Mouse (Mus musculus): ENCODE measurements around the gene Fam204a.
A peak's percentile ranks its signal among the peaks of the same experiment; 100 is the strongest.

Gene Fam204a

GRCm38 (mm10) chr19:60160611-60161274 lies 65.8 kb downstream of the Fam204a start:
- DNase-seq (ENCODE audit: low spot score): peak; percentile 38

- DNase-seq (ENCODE audit: low spot score): no peak
Measured at GRCm38 (mm10) chr19:60159827-60160226, 66.7 kb downstream of the Fam204a start.

GRCm38 (mm10) chr19:60155266-60155665 lies 71.2 kb downstream of the Fam204a start:
- no peak for DNase-seq (ENCODE audit: low spot score)

DNA sequence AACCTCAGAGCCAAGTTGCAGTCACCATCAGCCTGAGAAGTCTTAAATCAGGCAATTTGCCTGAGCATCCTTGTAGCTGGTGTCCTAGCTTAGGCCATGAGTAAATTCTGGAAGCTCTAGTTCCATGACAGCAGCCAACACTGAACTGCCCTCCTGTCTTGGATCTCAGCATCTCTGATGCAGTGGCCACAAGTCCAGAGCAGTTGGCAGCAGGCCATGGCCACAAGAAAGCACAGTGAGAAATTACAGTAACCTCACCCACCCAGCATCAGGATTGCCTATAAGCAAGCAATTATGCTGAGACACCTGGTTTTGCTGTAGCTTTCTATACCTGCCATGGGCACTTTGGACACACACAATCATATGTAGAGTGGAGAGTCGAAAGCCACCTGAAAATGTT lies 73.4 kb downstream of the Fam204a start:
- no peak for DNase-seq (ENCODE audit: low spot score)

DNA sequence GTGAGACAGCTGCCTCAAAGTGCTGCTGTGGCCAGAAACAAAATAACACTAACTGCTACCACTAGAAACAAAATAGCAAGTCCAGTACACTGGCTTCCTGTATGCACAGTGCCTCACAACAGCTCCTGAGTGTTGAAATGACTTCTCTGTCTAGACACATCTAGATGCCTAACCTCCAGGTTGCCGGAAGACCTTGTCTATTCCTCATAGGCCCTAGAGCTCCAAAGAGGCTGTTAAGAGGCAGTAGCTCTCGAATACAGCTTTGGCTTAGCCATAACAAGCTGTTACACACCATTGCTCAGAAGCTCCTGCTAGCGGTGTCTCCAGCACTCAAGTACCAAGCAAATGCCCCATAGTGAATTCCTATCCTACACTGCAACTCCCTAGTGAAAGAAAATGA lies 76.4 kb downstream of the Fam204a start:
- no peak for DNase-seq (ENCODE audit: low spot score)

DNA sequence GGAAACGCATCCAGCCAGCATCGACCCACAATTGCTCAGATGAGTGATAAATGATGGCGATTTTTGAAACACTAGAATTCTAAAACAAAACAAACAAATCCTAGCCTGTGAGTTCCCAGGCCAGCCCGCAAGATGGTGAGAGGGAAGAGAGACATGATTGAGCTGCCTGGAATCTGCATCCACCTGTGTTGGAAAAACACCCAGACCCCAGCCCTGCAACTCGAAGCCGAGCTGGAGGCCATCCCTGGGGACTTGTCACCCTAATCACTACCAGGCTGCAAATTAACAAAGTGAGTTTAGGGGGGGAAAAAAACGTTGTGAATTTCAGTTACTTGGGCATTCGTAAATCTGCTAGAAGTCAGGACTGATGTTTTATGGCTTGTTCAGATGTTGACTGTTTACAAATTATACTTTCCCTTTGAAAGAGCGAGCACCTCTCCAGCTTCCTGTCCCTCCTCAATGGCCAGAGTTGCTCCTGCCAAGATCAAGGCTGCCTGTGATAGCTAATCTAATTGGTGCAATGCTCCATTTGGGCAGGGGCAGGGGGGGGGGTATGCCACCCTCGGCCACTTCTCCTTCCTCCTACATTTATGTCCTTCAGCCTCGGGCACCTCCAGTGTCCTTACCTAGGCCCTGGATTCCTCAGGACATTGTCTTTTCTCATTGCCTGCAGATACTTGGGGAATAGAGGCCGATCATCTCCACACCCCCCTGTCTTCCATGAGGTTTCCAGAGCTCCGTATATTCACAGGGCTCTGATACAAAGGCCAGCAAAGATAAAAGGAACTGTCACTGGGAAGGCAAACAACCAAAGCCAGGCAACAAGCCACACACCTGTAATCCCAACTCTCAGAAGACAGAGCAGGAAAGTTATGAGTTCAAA lies 77.2 kb downstream of the Fam204a start:
- no peak for DNase-seq (ENCODE audit: low spot score)

All from layer of hippocampus, adult 11-12 months (tissue).